Mouse (Mus musculus) fat pad, adult 2 months (tissue): ENCODE data around the gene Sntg2.

Experiments
- DNase-seq: peaks from one replicate; pipeline ENCODE4 v3.0.0-alpha.2; 2011; ENCODE audit warnings: low read depth, low spot score; ENCODE audit errors: extremely low read depth

The Sntg2 gene

GRCm38 (mm10) chr12:30286888-30287573 lies 86.1 kb downstream of the Sntg2 start:
- no peak for DNase-seq

DNA sequence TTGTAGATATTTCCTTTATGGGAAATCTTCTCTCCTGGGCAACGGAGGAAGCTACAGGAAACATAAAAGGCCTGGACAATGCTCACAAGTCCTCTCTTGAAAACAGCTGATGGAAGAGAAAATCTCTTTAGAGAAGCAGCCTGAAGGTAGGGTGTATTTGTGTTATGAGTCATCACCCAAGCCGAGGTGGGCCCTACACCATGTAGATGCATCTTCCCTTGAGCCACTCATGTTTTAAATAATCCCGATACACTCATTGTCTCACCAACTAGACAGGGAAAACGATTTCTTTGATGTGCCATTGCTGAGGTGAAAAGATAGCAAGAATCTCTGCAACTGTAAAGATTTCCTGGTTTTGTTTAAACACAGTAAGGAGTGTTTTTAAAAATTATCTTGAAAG lies 89.4 kb downstream of the Sntg2 start:
- no peak for DNase-seq

GRCm38 (mm10) chr12:30272242-30272985 lies 100.8 kb downstream of the Sntg2 start:
- no peak for DNase-seq

- DNase-seq: no peak
Measured at GRCm38 (mm10) chr12:30264206-30264605, 109.0 kb downstream of the Sntg2 start.

- no peak for DNase-seq
Measured at GRCm38 (mm10) chr12:30261187-30261586, 112.0 kb downstream of the Sntg2 start.

GRCm38 (mm10) chr12:30258641-30259040 lies 114.5 kb downstream of the Sntg2 start:
- no peak for DNase-seq

DNA sequence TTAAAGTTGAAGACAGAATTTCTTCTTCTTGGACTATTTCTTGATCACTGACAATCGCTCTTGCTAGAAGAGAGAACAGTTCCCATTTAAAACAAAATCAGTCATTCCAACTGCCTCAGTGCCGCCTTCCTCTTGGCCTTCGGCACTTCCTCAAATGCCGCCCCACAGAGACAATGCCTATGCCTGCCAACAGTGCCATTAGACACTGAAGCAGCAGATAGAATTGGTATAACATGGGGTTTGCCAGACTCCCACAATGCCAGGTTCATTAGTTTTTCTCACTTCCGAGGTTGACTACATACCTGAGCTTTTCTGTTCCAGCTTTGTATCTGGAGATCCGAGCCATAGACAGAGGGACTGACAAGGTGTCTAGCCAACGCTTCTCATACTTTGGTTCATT lies 115.5 kb downstream of the Sntg2 start:
- no peak for DNase-seq

- DNase-seq: no peak
Measured at GRCm38 (mm10) chr12:30256207-30256606, 117.0 kb downstream of the Sntg2 start.

DNA sequence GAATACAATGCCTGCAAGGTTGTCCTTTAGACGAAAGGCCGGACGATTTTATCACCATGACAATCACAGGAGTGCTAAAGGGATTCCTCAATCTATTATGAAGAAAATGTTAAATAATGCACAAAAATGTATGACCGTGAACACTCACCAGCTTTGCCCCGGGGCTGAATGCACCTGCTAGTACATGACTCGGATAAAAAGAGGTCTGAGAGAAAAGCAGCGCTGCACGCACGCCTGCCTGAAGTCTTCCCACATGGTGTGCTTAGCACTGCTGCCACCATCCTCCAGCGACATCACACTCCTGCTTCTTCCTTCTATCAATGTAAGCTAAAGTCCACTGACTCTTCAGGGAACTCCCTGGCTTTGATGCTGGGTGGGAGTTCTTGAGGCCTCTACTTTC lies 118.6 kb downstream of the Sntg2 start:
- no peak for DNase-seq

DNA sequence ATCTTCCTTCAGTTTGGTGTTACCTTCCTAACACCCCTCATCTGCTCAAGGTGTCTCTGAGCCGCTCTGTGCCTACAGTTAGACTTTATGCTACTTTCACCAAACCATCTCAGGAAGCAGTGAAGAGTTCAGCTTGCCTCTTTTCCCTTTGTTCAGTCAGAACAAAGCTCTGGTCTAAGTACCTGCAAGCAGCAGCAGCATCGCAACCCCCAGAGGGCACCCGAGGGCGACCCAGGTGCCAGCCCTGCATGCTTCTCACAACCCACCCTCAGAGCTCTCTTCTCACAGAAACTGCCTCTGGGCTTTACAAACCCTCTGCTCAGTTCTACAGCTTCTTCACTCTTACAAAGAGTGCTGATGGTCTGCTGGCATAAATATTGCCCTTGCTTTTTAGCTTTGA lies 120.8 kb downstream of the Sntg2 start:
- no peak for DNase-seq

DNA sequence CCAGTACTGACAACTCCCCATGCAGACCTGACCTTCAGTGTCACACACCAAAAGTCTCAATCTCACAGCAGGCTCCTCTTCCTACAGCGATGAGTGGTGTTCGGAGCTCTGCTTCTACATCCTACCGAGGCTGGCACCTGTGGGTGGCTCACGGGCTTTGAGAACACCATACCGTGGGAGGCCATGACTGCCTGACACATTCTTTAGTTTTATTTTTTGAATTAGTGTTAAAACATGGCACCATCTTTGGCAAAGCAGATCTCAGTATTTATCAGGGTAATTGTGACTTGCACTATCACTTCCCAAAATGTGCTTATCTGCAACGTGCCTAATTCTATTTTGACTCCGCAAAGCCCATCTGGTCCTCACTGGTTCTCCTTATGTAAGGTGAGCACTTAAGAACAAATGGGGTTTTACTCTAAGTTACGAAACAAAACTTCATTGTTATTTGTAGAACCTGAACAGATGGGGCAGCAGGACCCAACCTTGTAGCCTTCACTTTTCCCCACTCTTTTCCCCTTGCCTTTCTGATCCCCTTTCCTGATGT lies 121.8 kb downstream of the Sntg2 start:
- no peak for DNase-seq

DNA sequence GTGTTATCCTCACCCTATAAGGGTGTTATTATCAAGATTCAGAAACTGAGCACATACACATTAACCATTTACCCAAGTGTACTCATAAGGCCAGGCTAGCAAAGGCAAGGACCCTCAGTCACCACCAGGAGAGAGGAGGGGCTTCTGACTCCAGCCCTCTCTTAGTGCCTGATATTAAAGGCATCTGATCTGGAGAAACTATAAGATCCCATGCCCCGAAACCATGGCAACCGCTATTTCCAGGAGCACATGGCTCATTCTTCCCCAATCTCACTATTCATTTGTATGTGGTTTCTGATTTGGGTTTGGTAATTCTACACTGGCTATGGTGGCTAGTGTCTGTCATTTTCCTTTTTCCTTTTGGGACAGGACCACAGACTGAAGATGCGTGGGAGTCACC lies 124.1 kb downstream of the Sntg2 start:
- no peak for DNase-seq

DNA sequence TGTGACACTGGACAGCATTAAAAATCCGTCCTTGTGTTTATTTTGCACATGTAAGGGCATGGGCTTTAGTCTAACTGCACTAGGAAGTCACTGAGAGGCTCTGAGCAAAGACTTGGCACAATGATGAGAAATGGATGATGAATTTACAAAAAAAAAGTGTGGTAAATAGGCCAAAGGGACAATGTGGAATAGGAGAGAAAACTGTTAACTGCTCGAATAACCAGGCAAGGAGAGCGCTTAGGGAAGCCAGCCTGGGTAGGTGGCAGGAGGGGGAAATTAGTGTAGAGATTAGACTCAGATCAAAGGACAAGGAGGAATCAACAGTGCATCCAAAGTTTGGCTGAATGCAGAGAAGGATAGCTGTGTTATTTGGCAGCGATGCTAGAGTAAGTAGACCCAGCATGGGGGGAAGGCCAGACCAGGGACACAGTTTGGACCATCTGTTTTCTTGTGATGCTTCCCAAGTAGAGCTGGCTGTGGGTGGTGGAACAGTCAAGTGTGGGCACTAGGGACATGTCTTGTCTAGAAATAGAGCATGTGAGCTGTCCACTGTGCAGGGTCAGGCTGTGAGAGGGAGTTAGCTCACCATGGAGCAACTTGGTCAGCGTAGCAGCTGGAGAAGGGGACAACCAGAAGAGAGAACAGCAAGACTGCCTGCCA lies 126.8 kb downstream of the Sntg2 start:
- no peak for DNase-seq

DNA sequence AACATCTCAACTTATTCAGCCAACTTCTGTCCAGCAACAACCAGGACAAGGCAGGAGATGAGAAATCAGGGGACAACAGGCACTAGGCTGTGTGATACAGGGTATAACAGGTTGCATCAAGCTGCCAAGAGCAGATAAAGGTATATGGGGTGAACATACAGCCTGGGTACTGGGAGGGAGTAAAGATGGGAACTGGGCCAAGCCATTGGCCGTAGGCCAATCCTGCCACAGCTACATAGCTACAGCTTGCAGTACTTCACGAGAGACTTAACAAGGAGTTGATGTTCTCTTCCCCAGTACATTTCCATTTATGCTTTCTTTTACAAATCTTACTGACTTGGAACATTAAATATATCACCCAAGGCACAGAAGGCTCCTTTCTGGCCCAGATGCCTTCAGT lies 129.0 kb downstream of the Sntg2 start:
- DNase-seq: no peak

DNA sequence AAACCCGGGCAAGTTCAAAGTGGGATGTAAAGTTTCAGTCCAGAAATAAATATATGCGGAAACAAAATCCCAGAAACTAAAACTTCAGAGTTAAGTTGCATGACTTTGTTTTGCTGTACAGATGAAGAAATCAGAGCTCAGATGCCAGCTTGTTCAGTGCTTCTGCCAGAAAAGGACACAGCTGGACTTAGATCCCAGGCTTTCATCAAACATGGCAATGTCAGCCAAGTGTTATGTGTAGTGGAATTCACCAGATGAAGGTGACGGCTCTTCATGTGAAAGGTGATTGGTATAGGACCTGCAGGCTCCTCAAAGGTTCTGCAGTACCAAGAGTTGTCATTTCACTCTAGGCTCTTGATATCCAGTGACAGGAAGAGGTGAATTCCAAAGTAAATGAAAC lies 132.3 kb downstream of the Sntg2 start:
- DNase-seq: no peak

GRCm38 (mm10) chr12:30234940-30235339 lies 138.2 kb downstream of the Sntg2 start:
- no peak for DNase-seq

DNA sequence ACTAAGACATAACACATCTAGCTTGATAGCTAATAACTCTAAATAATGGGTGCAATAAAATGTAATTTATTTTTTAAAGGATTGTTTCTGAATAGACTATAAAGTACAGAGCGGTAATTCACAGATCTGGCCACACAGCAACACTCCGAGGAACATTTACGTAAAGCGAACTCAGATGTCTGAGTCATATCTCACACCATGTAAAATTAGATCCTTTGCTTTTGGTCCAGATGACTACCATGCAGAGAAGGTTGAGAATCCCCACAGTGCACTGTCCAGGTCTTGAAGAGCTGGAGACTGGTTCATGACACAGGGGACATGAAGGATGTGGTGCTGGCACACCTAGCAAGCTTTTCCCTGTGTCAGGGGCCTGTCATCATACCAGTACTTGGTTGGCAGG lies 145.2 kb downstream of the Sntg2 start:
- no peak for DNase-seq

DNA sequence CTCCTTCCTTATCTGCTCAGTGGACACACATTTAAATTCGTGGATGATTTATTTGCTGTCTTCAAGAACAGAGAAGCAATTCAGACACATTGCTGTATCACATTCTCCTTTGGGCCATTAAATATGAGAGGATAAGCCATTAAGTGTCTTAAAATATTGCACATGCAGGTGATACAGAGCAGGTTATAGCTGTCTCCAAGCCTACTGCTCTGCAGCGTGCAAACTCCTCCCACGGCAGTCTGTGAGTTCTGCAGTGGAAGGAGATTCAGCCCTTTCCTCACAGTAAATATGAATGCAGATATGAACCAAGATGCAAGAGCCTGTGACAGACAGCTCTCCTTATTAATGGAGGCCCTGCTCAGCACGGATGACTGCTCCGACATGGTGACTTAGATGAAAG lies 146.9 kb downstream of the Sntg2 start:
- DNase-seq: no peak

- no peak for DNase-seq
Measured at GRCm38 (mm10) chr12:30216762-30217441, 156.3 kb downstream of the Sntg2 start.

DNA sequence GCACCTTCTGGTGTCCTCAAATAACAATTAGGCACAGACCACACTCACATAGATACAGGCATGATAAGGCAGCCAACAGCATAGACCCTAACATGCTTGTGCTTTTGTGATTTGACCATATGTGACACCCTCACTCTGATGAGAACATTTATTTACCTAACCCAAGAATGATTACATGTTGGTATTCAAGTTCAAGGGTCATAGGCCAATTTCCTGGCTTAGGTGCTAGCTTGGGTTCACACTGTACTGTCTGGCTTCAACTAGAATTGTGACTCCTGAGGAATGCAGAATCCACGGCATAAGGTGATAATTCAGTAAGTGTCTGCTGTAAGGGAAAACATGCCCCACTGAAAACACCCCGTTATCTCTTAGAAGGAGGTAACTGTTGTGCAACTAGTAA lies 158.4 kb downstream of the Sntg2 start:
- no peak for DNase-seq

GRCm38 (mm10) chr12:30210388-30210787 lies 162.8 kb downstream of the Sntg2 start:
- DNase-seq: peak; percentile 62
